Mouse (Mus musculus) thymus, adult 2 months (tissue): ENCODE results near the gene Zbtb49. TPM values are rescaled to one million over a fixed set of nuclear protein-coding genes. Genes with fewer than 3 reads are reported as not detected.

ENCODE experiments used
- DNase-seq: peaks from one replicate; pipeline ENCODE4 v3.0.0; 2021
- H3K27ac ChIP-seq: fragments of 200-500 bp; 2 replicates; pipeline ENCODE4 v1.5.1; 2012; ENCODE audit warnings: low read length, control low read depth; ENCODE audit not compliant: control insufficient read depth, insufficient read depth
- H3K27me3 ChIP-seq: fragments of 200-500 bp; 2 replicates; pipeline ENCODE4 v1.6.1; 2012; ENCODE audit warnings: mild to moderate bottlenecking, low read length, moderate library complexity, mixed read lengths; ENCODE audit not compliant: control insufficient read depth, insufficient read depth
- H3K36me3 ChIP-seq: fragments of 200-500 bp; 2 replicates; pipeline ENCODE4 v1.6.1; 2012; ENCODE audit warnings: mild to moderate bottlenecking, low read length, moderate library complexity; ENCODE audit not compliant: control insufficient read depth, insufficient read depth
- H3K4me1 ChIP-seq: fragments of 200-500 bp; replicated peaks from 2 replicates; pipeline ENCODE4 v1.6.1; 2012; ENCODE audit warnings: low read length; ENCODE audit not compliant: control insufficient read depth, insufficient read depth
- H3K4me3 ChIP-seq: fragments of 200-500 bp; 2 replicates; pipeline ENCODE4 v1.5.1; 2012; ENCODE audit warnings: mild to moderate bottlenecking, low read length, control low read depth, moderate library complexity; ENCODE audit not compliant: control insufficient read depth, insufficient read depth
- CTCF ChIP-seq: fragments of 200-500 bp; IDR thresholded peaks from 2 replicates; pipeline ENCODE4 v1.5.1; 2012; ENCODE audit warnings: mild to moderate bottlenecking, control low read depth, low read length, moderate library complexity, borderline replicate concordance; ENCODE audit not compliant: control insufficient read depth, poor library complexity, insufficient read depth; ENCODE audit errors: extremely low read depth
- POLR2A ChIP-seq: fragments of 200-500 bp; IDR thresholded peaks from 2 replicates; pipeline ENCODE4 v1.6.1; 2012; ENCODE audit warnings: mild to moderate bottlenecking, low read length, control low read depth, moderate library complexity; ENCODE audit not compliant: control insufficient read depth, poor library complexity, insufficient read depth; ENCODE audit errors: extremely low read depth
- WGBS: fragments of 180-500 bp; shearing (Covaris S2); methylation state at CpG from one replicate; pipeline ENCODE4 v1.1.7; 2018; 5-methylcytosine and 5-hydroxymethylcytosine counted together
- polyA plus RNA-seq: library from polyadenylated mRNA; depleted of rRNA; stranded (reverse); fragments of >200 nt; gene quantifications from 2 replicates; pipeline ENCODE4 v1.2.3, GENCODE M21; 2012

The Zbtb49 gene
- polyA plus RNA-seq, 1 experiment, result 38.9 TPM

DNA sequence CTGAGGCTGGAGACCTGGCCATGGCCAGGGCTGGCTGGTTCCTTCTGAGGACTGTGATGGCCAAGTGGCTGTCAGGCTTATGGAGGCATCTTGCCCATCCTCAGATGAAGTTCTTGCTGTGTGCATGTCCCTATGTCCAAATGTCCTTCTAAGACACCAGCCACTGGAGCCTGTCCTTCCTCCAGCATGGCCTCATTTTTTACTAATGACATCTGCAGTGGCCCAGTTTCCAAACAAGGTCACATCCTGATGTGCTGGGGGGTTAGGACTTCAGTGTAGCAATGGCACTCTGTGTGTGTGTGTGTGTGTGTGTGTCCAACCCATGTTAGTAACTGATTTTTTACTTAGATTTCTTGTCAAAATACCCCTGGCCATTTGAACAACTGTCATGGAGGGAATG lies 24.3 kb downstream of the Zbtb49 start:
- Histone ChIP-seq H3K27me3 (no peaks in the 10 kb centered on the region), H3K4me3 (no peak overlapping the region), H3K4me1 (no peaks in the 10 kb centered on the region), H3K27ac (no peak overlapping the region), H3K36me3 (peaks cover 3% of the 10 kb centered on the region; the same call in 1 of the 2 replicates)
- DNase-seq, result no peak
- no peak for TF ChIP-seq POLR2A
- TF ChIP-seq CTCF, result no peak

- 85% methylated on average over 2 of the region's 2 CpGs for WGBS
- no peak for DNase-seq
- Histone ChIP-seq H3K27me3 (no peaks in the 10 kb centered on the region), H3K4me1 (no peaks in the 10 kb centered on the region), H3K36me3 (no peaks in the 10 kb centered on the region), H3K27ac (no peak overlapping the region), H3K4me3 (no peak overlapping the region)
- TF ChIP-seq POLR2A (no peak), CTCF (no peak)
Measured at GRCm38 (mm10) chr5:38194946-38195345, 25.3 kb downstream of the Zbtb49 start.

DNA sequence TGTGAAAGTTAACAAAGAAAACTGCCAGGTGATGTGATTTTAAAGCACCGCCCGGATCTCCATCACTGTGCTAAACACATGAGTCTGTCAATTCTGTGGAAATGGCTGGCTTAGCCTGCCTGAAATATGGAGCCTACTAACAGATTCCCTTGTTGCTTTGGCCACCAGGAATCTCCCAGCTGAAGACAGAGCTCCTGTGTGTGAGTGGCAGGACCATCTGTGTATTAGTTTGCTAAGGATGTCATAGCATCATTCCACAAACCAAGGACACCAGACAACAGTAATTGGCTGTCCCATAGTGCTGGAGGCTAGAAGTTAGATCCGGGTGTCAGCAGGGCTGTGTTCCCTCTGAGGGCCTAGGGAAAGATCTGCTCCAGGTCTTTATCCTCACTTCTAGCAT lies 29.4 kb downstream of the Zbtb49 start:
- no peaks in the 10 kb centered on the region for H3K4me1 ChIP-seq
- H3K27me3 ChIP-seq, result no peaks in the 10 kb centered on the region
- no peak for DNase-seq
- TF ChIP-seq CTCF (no peak), POLR2A (no peak)
- H3K27ac ChIP-seq, result no peak overlapping the region
- 96% methylated on average over 3 of the region's 3 CpGs for WGBS
- H3K4me3 ChIP-seq, result no peak overlapping the region
- no peaks in the 10 kb centered on the region for H3K36me3 ChIP-seq

GRCm38 (mm10) chr5:38187006-38187405 lies 33.3 kb downstream of the Zbtb49 start:
- no peaks in the 10 kb centered on the region for H3K27me3 ChIP-seq
- TF ChIP-seq CTCF (no peak), POLR2A (no peak)
- no peak overlapping the region for H3K4me3 ChIP-seq
- H3K27ac ChIP-seq, result no peak overlapping the region
- no peaks in the 10 kb centered on the region for H3K4me1 ChIP-seq
- no peak for DNase-seq
- WGBS, result 88% methylated on average over 2 of the region's 2 CpGs
- H3K36me3 ChIP-seq, result no peaks in the 10 kb centered on the region

GRCm38 (mm10) chr5:38184688-38185285 lies 35.5 kb downstream of the Zbtb49 start:
- DNase-seq, result no peak
- H3K4me3 ChIP-seq, result no peak overlapping the region
- no peaks in the 10 kb centered on the region for H3K4me1 ChIP-seq
- 84% methylated on average over 6 of the region's 6 CpGs for WGBS
- no peak overlapping the region for H3K27ac ChIP-seq
- no peaks in the 10 kb centered on the region for H3K27me3 ChIP-seq
- H3K36me3 ChIP-seq, result no peaks in the 10 kb centered on the region
- no peak for TF ChIP-seq POLR2A
- no peak for TF ChIP-seq CTCF

DNA sequence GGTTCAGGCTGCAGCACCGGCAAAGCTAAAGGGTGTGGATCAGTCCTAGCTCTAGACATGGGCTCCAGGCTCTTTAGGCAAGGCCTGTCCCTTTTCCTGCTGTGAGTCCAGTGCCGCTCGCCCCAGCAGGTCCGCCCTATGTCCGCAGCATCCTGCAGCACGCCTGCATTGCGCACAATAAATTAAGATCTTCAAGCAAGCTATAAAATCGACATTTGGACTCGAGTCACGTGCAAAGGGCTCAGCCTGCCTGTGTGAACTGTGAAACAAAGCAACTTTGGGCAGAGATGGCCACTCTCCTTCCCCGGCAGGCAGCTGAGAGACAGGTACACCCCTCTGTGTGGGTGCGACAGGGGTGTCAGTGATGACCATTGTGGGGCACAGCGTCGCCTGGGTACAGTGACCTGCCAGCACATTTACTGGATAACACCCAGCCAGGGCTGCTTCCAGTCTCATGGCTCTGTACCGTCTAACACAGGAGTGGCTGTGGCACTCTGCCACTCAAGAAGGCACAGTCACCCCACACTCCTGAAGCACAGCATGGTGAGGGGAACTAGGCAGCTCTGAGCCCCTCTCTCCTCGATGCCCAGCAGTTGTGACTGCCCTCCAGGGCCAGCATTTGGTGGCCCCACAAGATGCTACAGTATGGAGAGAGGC lies 45.9 kb downstream of the Zbtb49 start:
- TF ChIP-seq POLR2A (no peak), CTCF (no peak)
- H3K36me3 ChIP-seq, result no peaks in the 10 kb centered on the region
- H3K4me1 ChIP-seq, result no peaks in the 10 kb centered on the region
- DNase-seq, result no peak
- no peaks in the 10 kb centered on the region for H3K27me3 ChIP-seq
- WGBS, result 85% methylated on average over 16 of the region's 16 CpGs
- H3K4me3 ChIP-seq, result no peak overlapping the region
- H3K27ac ChIP-seq, result no peak overlapping the region
